Mouse (Mus musculus) megakaryocyte, embryonic 14.5 days (primary cell): ENCODE measurements around the gene Cacna1d.

ENCODE experiments used
- FLI1 ChIP-seq: IDR thresholded peaks from 2 replicates; pipeline ENCODE4 v1.6.1; 2012; ENCODE audit warnings: low read length, inconsistent platforms, mixed read lengths
- GATA1 ChIP-seq: IDR thresholded peaks from 3 replicates; pipeline ENCODE4 v1.6.1; 2012; ENCODE audit warnings: mixed read lengths, low read length, inconsistent platforms, borderline replicate concordance

GRCm38 (mm10) chr14:30133684-30134083 is 357.6 kb downstream of the Cacna1d start:
- TF ChIP-seq GATA1 = no peak
- no peak for TF ChIP-seq FLI1
